Mouse (Mus musculus): ENCODE measurements around the gene Grap. TPM values are rescaled to one million over a fixed set of nuclear protein-coding genes. Genes with fewer than 3 reads are reported as not detected.

The Grap gene
- polyA plus RNA-seq, 1 experiment, result 119 TPM

- H3K4me3 ChIP-seq (ENCODE audit: control insufficient read depth, insufficient read depth, low read length), result no peak overlapping the region
- no peaks in the 10 kb centered on the region for H3K36me3 ChIP-seq (ENCODE audit: control insufficient read depth, insufficient read depth, low read length)
- H3K27me3 ChIP-seq (ENCODE audit: control insufficient read depth, insufficient read depth, low read length), result no peaks in the 10 kb centered on the region
- TF ChIP-seq CTCF (IDR thresholded peaks at IDR 0.05; ENCODE audit: borderline replicate concordance, control insufficient read depth, extremely low read depth, insufficient read depth, low read length, poor library complexity), result no peak; the same call in 1 of the 2 replicates
- peak; percentile 73 for DNase-seq
- no peaks in the 10 kb centered on the region for H3K4me1 ChIP-seq (replicated peaks; ENCODE audit: control insufficient read depth, insufficient read depth, low read length)
- WGBS, result 49% methylated on average over 11 of the region's 11 CpGs
- H3K27ac ChIP-seq (ENCODE audit: control insufficient read depth, insufficient read depth, low read length), result no peak overlapping the region
Measured at GRCm38 (mm10) chr11:61714346-61715117, 61.5 kb downstream of the Grap start.

GRCm38 (mm10) chr11:61715130-61715529 is 62.1 kb downstream of the Grap start:
- H3K4me3 ChIP-seq (ENCODE audit: control insufficient read depth, insufficient read depth, low read length), result no peak overlapping the region
- WGBS, result 74% methylated on average over 6 of the region's 6 CpGs
- H3K4me1 ChIP-seq (replicated peaks; ENCODE audit: control insufficient read depth, insufficient read depth, low read length), result no peaks in the 10 kb centered on the region
- H3K27ac ChIP-seq (ENCODE audit: control insufficient read depth, insufficient read depth, low read length), result no peak overlapping the region
- no peaks in the 10 kb centered on the region for H3K36me3 ChIP-seq (ENCODE audit: control insufficient read depth, insufficient read depth, low read length)
- DNase-seq, result no peak
- H3K27me3 ChIP-seq (ENCODE audit: control insufficient read depth, insufficient read depth, low read length), result no peaks in the 10 kb centered on the region
- TF ChIP-seq POLR2A (IDR thresholded peaks at IDR 0.05; ENCODE audit: control insufficient read depth, extremely low read depth, insufficient read depth, low read length, poor library complexity) (no peak), CTCF (IDR thresholded peaks at IDR 0.05; ENCODE audit: borderline replicate concordance, control insufficient read depth, extremely low read depth, insufficient read depth, low read length, poor library complexity) (no peak)

- WGBS, result 86% methylated on average over 5 of the region's 5 CpGs
- TF ChIP-seq CTCF (IDR thresholded peaks at IDR 0.05; ENCODE audit: borderline replicate concordance, control insufficient read depth, extremely low read depth, insufficient read depth, low read length, poor library complexity) (no peak), POLR2A (IDR thresholded peaks at IDR 0.05; ENCODE audit: control insufficient read depth, extremely low read depth, insufficient read depth, low read length, poor library complexity) (no peak)
- Histone ChIP-seq H3K4me1 (replicated peaks; ENCODE audit: control insufficient read depth, insufficient read depth, low read length) (no peaks in the 10 kb centered on the region), H3K27ac (ENCODE audit: control insufficient read depth, insufficient read depth, low read length) (no peak overlapping the region), H3K27me3 (ENCODE audit: control insufficient read depth, insufficient read depth, low read length) (no peaks in the 10 kb centered on the region), H3K4me3 (ENCODE audit: control insufficient read depth, insufficient read depth, low read length) (no peak overlapping the region), H3K36me3 (ENCODE audit: control insufficient read depth, insufficient read depth, low read length) (no peaks in the 10 kb centered on the region)
- DNase-seq, result no peak
Measured at GRCm38 (mm10) chr11:61717990-61718389, 64.9 kb downstream of the Grap start.

GRCm38 (mm10) chr11:61719387-61719786 is 66.3 kb downstream of the Grap start:
- DNase-seq, result no peak
- Histone ChIP-seq H3K36me3 (ENCODE audit: control insufficient read depth, insufficient read depth, low read length) (no peaks in the 10 kb centered on the region), H3K27me3 (ENCODE audit: control insufficient read depth, insufficient read depth, low read length) (no peaks in the 10 kb centered on the region), H3K27ac (ENCODE audit: control insufficient read depth, insufficient read depth, low read length) (no peak overlapping the region), H3K4me1 (replicated peaks; ENCODE audit: control insufficient read depth, insufficient read depth, low read length) (no peaks in the 10 kb centered on the region), H3K4me3 (ENCODE audit: control insufficient read depth, insufficient read depth, low read length) (no peak overlapping the region)
- 90% methylated on average over 3 of the region's 3 CpGs for WGBS
- TF ChIP-seq CTCF (IDR thresholded peaks at IDR 0.05; ENCODE audit: borderline replicate concordance, control insufficient read depth, extremely low read depth, insufficient read depth, low read length, poor library complexity), result no peak

- H3K4me3 ChIP-seq (ENCODE audit: control insufficient read depth, insufficient read depth, low read length), result no peak overlapping the region
- H3K4me1 ChIP-seq (replicated peaks; ENCODE audit: control insufficient read depth, insufficient read depth, low read length), result no peaks in the 10 kb centered on the region
- no peaks in the 10 kb centered on the region for H3K36me3 ChIP-seq (ENCODE audit: control insufficient read depth, insufficient read depth, low read length)
- H3K27me3 ChIP-seq (ENCODE audit: control insufficient read depth, insufficient read depth, low read length), result no peaks in the 10 kb centered on the region
- TF ChIP-seq CTCF (IDR thresholded peaks at IDR 0.05; ENCODE audit: borderline replicate concordance, control insufficient read depth, extremely low read depth, insufficient read depth, low read length, poor library complexity) (no peak), POLR2A (IDR thresholded peaks at IDR 0.05; ENCODE audit: control insufficient read depth, extremely low read depth, insufficient read depth, low read length, poor library complexity) (no peak)
- WGBS, result 93% methylated on average over 8 of the region's 8 CpGs
- H3K27ac ChIP-seq (ENCODE audit: control insufficient read depth, insufficient read depth, low read length), result no peak overlapping the region
- no peak for DNase-seq
Measured at GRCm38 (mm10) chr11:61719826-61720225, 66.8 kb downstream of the Grap start.

GRCm38 (mm10) chr11:61720636-61721035 is 67.6 kb downstream of the Grap start, which contains the start of gene Slc5a10:
Gene Slc5a10 (minus strand): TSS chr11:61720826.
- no peak for DNase-seq
- Histone ChIP-seq H3K27me3 (ENCODE audit: control insufficient read depth, insufficient read depth, low read length) (no peaks in the 10 kb centered on the region), H3K36me3 (ENCODE audit: control insufficient read depth, insufficient read depth, low read length) (no peaks in the 10 kb centered on the region), H3K4me3 (ENCODE audit: control insufficient read depth, insufficient read depth, low read length) (no peak within 1 kb of the TSS), H3K27ac (ENCODE audit: control insufficient read depth, insufficient read depth, low read length) (no peak within 1 kb of the TSS), H3K4me1 (replicated peaks; ENCODE audit: control insufficient read depth, insufficient read depth, low read length) (no peaks in the 10 kb centered on the region)
- TF ChIP-seq CTCF (IDR thresholded peaks at IDR 0.05; ENCODE audit: borderline replicate concordance, control insufficient read depth, extremely low read depth, insufficient read depth, low read length, poor library complexity) (no peak), POLR2A (IDR thresholded peaks at IDR 0.05; ENCODE audit: control insufficient read depth, extremely low read depth, insufficient read depth, low read length, poor library complexity) (no peak)
- WGBS, result 98% methylated on average over 3 of the region's 3 CpGs

- H3K27ac ChIP-seq (ENCODE audit: control insufficient read depth, insufficient read depth, low read length), result no peak overlapping the region
- no peak for TF ChIP-seq CTCF (IDR thresholded peaks at IDR 0.05; ENCODE audit: borderline replicate concordance, control insufficient read depth, extremely low read depth, insufficient read depth, low read length, poor library complexity)
- TF ChIP-seq POLR2A (IDR thresholded peaks at IDR 0.05; ENCODE audit: control insufficient read depth, extremely low read depth, insufficient read depth, low read length, poor library complexity), result no peak
- 88% methylated on average over 5 of the region's 5 CpGs for WGBS
- H3K27me3 ChIP-seq (ENCODE audit: control insufficient read depth, insufficient read depth, low read length), result no peaks in the 10 kb centered on the region
- no peak for DNase-seq
- no peaks in the 10 kb centered on the region for H3K4me1 ChIP-seq (replicated peaks; ENCODE audit: control insufficient read depth, insufficient read depth, low read length)
- no peak overlapping the region for H3K4me3 ChIP-seq (ENCODE audit: control insufficient read depth, insufficient read depth, low read length)
- H3K36me3 ChIP-seq (ENCODE audit: control insufficient read depth, insufficient read depth, low read length), result no peaks in the 10 kb centered on the region
Measured at GRCm38 (mm10) chr11:61722077-61722476, 69.0 kb downstream of the Grap start.

Other genes starting within 250 kb of the Grap start
- 0.12 and 0.13 TPM in 2 replicates for gene Rnf112, start 199.1 kb upstream of the Grap start, polyA plus RNA-seq (2012; rRNA removed)
- 20.0 and 21.9 TPM in 2 replicates for gene Mfap4, start 167.8 kb upstream of the Grap start, polyA plus RNA-seq (2012; rRNA removed)
- 63.8 and 71.8 TPM in 2 replicates for gene Mapk7, start 158.9 kb upstream of the Grap start, polyA plus RNA-seq (2012; rRNA removed)
- gene B9d1, start 148.1 kb upstream of the Grap start, polyA plus RNA-seq (2012; rRNA removed), result 11.6 and 16.0 TPM in 2 replicates
- gene Epn2, start 73.6 kb upstream of the Grap start, polyA plus RNA-seq (2012; rRNA removed), result 5.7 and 7.3 TPM in 2 replicates
- gene Fam83g, start 30.8 kb downstream of the Grap start, polyA plus RNA-seq (2012; rRNA removed), result 8.9 and 9.5 TPM in 2 replicates
- 0.27 and 0.36 TPM in 2 replicates for gene Slc5a10, start 67.6 kb downstream of the Grap start, polyA plus RNA-seq (2012; rRNA removed)
- 22.0 and 25.4 TPM in 2 replicates for gene Prpsap2, start 108.8 kb downstream of the Grap start, polyA plus RNA-seq (2012; rRNA removed)
- gene Ulk2, start 201.8 kb downstream of the Grap start, polyA plus RNA-seq (2012; rRNA removed), result 57.3 and 61.2 TPM in 2 replicates